Mouse (Mus musculus) MEL (cell line): ENCODE measurements around the gene Hspe1.

Experiments
- CTCF ChIP-seq, 3 experiments: IDR thresholded peaks in 2 of 3; conservative IDR thresholded peaks in 1 of 3; 2 replicates each; pipeline ENCODE4 v1.5.1; 2011 to 2012; ENCODE audit warnings: low read length in 3 of 3, low read depth in 2 of 3, mild to moderate bottlenecking in 2 of 3, improper control_type of control experiment in 1 of 3, inconsistent platforms in 1 of 3, mixed read lengths in 1 of 3, moderate library complexity in 1 of 3; ENCODE audit not compliant: control insufficient read depth in 1 of 3, insufficient read depth in 1 of 3, poor library complexity in 1 of 3, severe bottlenecking in 1 of 3
- E2F4 ChIP-seq: IDR thresholded peaks from 2 replicates; pipeline ENCODE4 v1.6.1; 2011; ENCODE audit warnings: low read depth, low read length, improper control_type of control experiment, borderline replicate concordance
- NELFE ChIP-seq: IDR thresholded peaks from 2 replicates; pipeline ENCODE4 v1.6.1; 2011; ENCODE audit warnings: low read depth, low read length, improper control_type of control experiment
- POLR2A ChIP-seq, 2 experiments: IDR thresholded peaks; 2 replicates each; pipeline ENCODE4 v1.6.1; 2011 to 2012; ENCODE audit warnings: low read length in 2 of 2, mild to moderate bottlenecking in 2 of 2, control low read depth in 1 of 2, improper control_type of control experiment in 1 of 2, low read depth in 1 of 2, moderate library complexity in 1 of 2; ENCODE audit not compliant: control insufficient read depth in 1 of 2, insufficient read depth in 1 of 2, poor library complexity in 1 of 2
- RAD21 ChIP-seq: IDR thresholded peaks from 2 replicates; pipeline ENCODE4 v1.6.1; 2011; ENCODE audit warnings: mild to moderate bottlenecking, low read depth, low read length, improper control_type of control experiment
- RCOR1 ChIP-seq: IDR thresholded peaks from 2 replicates; pipeline ENCODE4 v1.6.1; 2012; ENCODE audit warnings: low read depth, mild to moderate bottlenecking, inconsistent platforms, low read length, improper control_type of control experiment
- TBP ChIP-seq: IDR thresholded peaks from 2 replicates; pipeline ENCODE4 v1.8.0; 2011; ENCODE audit warnings: low read depth, low read length, improper control_type of control experiment
- ZC3H11A ChIP-seq: IDR thresholded peaks from 2 replicates; pipeline ENCODE4 v1.6.1; 2012; ENCODE audit warnings: low read depth, mild to moderate bottlenecking, inconsistent platforms, low read length, improper control_type of control experiment
- ZMIZ1 ChIP-seq: IDR thresholded peaks from 2 replicates; pipeline ENCODE4 v1.6.1; 2012; ENCODE audit warnings: low read depth, mild to moderate bottlenecking, inconsistent platforms, low read length, improper control_type of control experiment, moderate library complexity
- ZNF384 ChIP-seq: IDR thresholded peaks from 2 replicates; pipeline ENCODE4 v1.6.1; 2012; ENCODE audit warnings: low read depth, mild to moderate bottlenecking, inconsistent platforms, low read length, improper control_type of control experiment

GRCm38 (mm10) chr1:55061772-55062171 is 26.2 kb upstream of the Hspe1 start:
- TF ChIP-seq POLR2A (IDR thresholded peaks at IDR 0.05; ENCODE audit: control insufficient read depth in 1 of 2, insufficient read depth in 1 of 2, low read depth in 1 of 2, low read length in 2 of 2, poor library complexity in 1 of 2) = no peak
- no peak for TF ChIP-seq CTCF (IDR thresholded peaks at IDR 0.05 in 2 of 3, conservative IDR thresholded peaks at IDR 0.05 in 1 of 3; ENCODE audit: control insufficient read depth in 1 of 3, insufficient read depth in 1 of 3, low read depth in 2 of 3, low read length in 3 of 3, poor library complexity in 1 of 3, severe bottlenecking in 1 of 3)
- no peak for TF ChIP-seq ZC3H11A
- TF ChIP-seq RCOR1 = no peak
- TF ChIP-seq ZMIZ1 = no peak
- TF ChIP-seq E2F4 = no peak
- no peak for TF ChIP-seq ZNF384
- no peak for TF ChIP-seq TBP
- TF ChIP-seq RAD21 = no peak
- TF ChIP-seq NELFE = no peak
